Mouse (Mus musculus) lung, embryonic 14.5 days (tissue): Measurements from ENCODE around the gene Sec16a. TPM values are rescaled to one million over a fixed set of nuclear protein-coding genes. Genes with fewer than 3 reads are reported as not detected.

Experiments
- ATAC-seq: fragments of 200-750 bp; cut with Nextera tagmentation; 2 replicates; pipeline ENCODE4 v1.8.0; 2017; ENCODE audit warnings: mild to moderate bottlenecking, moderate TSS enrichment, moderate library complexity; ENCODE audit not compliant: insufficient read depth
- DNase-seq: peaks from one replicate; pipeline ENCODE4 v3.0.0-alpha.2; 2015
- H3K27ac ChIP-seq: fragments of 300-500 bp; sonication (generic); 2 replicates; pipeline ENCODE4 v1.5.1; 2014; ENCODE audit warnings: low read depth, mild to moderate bottlenecking, moderate library complexity
- H3K27me3 ChIP-seq: fragments of 300-500 bp; sonication (generic); 2 replicates; pipeline ENCODE4 v1.6.1; 2014; ENCODE audit warnings: low read length, control low read depth; ENCODE audit not compliant: insufficient read depth
- H3K36me3 ChIP-seq: fragments of 300-500 bp; sonication (generic); 2 replicates; pipeline ENCODE4 v1.6.1; 2014; ENCODE audit warnings: control low read depth; ENCODE audit not compliant: insufficient read depth
- H3K4me1 ChIP-seq: fragments of 300-500 bp; sonication (generic); 2 replicates; pipeline ENCODE4 v1.6.1; 2014; ENCODE audit warnings: antibody characterized with exemption, control low read depth; ENCODE audit not compliant: insufficient read depth
- H3K4me2 ChIP-seq: fragments of 300-500 bp; sonication (generic); 2 replicates; pipeline ENCODE4 v1.6.1; 2014; ENCODE audit warnings: mild to moderate bottlenecking
- H3K4me3 ChIP-seq: fragments of 300-500 bp; sonication (generic); 2 replicates; pipeline ENCODE4 v1.5.1; 2014; ENCODE audit warnings: low read depth, low read length
- H3K9ac ChIP-seq: fragments of 300-500 bp; sonication (generic); 2 replicates; pipeline ENCODE4 v1.6.1; 2014
- H3K9me3 ChIP-seq: fragments of 300-500 bp; sonication (generic); 2 replicates; pipeline ENCODE4 v1.6.1; 2016; ENCODE audit warnings: low read depth, low read length, control low read depth
- CTCF ChIP-seq: IDR thresholded peaks from 2 replicates; pipeline ENCODE4 v1.5.1; 2016; ENCODE audit warnings: antibody characterized with exemption, low read depth
- WGBS: fragments of 180-500 bp; shearing (Covaris S2); extraction: QIAGEN DNeasy Blood & Tissue Kit; methylation state at CpG from one replicate; pipeline ENCODE4 v1.1.7; 2014; 5-methylcytosine and 5-hydroxymethylcytosine counted together
- polyA plus RNA-seq: library from polyadenylated mRNA; unstranded; fragments of >200 nt; fragmentation: Nextera tagmentation; extraction: Ambion mirVana; gene quantifications from 2 replicates; pipeline ENCODE4 v1.2.1, GENCODE M21; 2014

Gene Sec16a
- polyA plus RNA-seq, 1 experiment from 2014 or later = 36.0 TPM

- no peak overlapping the region for H3K4me2 ChIP-seq
- H3K27me3 ChIP-seq = no peaks in the 10 kb centered on the region
- WGBS = 89% methylated on average over 11 of the region's 11 CpGs
- H3K4me1 ChIP-seq = no peaks in the 10 kb centered on the region
- H3K9ac ChIP-seq = no peak overlapping the region
- DNase-seq (no peak), ATAC-seq (no peak)
- no peak overlapping the region for H3K4me3 ChIP-seq
- no peak for TF ChIP-seq CTCF
- H3K27ac ChIP-seq = no peak overlapping the region
- H3K9me3 ChIP-seq = no peaks in the 10 kb centered on the region
- H3K36me3 ChIP-seq = peaks cover 99% of the 10 kb centered on the region
Observed at GRCm38 (mm10) chr2:26472312-26473090, 27.5 kb upstream of the Sec16a start.

- H3K4me1 ChIP-seq = no peaks in the 10 kb centered on the region
- H3K27ac ChIP-seq = no peak overlapping the region
- H3K9me3 ChIP-seq = no peaks in the 10 kb centered on the region
- H3K9ac ChIP-seq = no peak overlapping the region
- TF ChIP-seq CTCF = no peak
- ATAC-seq (no peak), DNase-seq (no peak)
- H3K36me3 ChIP-seq = peaks cover 99% of the 10 kb centered on the region
- WGBS = 89% methylated on average over 6 of the region's 6 CpGs
- H3K4me3 ChIP-seq = no peak overlapping the region
- no peak overlapping the region for H3K4me2 ChIP-seq
- no peaks in the 10 kb centered on the region for H3K27me3 ChIP-seq
Observed at GRCm38 (mm10) chr2:26471652-26472285, 26.8 kb upstream of the Sec16a start.

- WGBS = 89% methylated on average over 17 of the region's 17 CpGs
- no peak for TF ChIP-seq CTCF
- DNase-seq = no peak
- H3K4me3 ChIP-seq = no peak overlapping the region
- H3K27ac ChIP-seq = no peak overlapping the region
- H3K27me3 ChIP-seq = no peaks in the 10 kb centered on the region
- peaks cover 99% of the 10 kb centered on the region for H3K36me3 ChIP-seq
- H3K9me3 ChIP-seq = no peaks in the 10 kb centered on the region
- no peak overlapping the region for H3K4me2 ChIP-seq
- H3K4me1 ChIP-seq = no peaks in the 10 kb centered on the region
- H3K9ac ChIP-seq = no peak overlapping the region
- no peak for ATAC-seq
Observed at GRCm38 (mm10) chr2:26470967-26471366, 26.0 kb upstream of the Sec16a start.

GRCm38 (mm10) chr2:26468376-26468775 lies 23.4 kb upstream of the Sec16a start:
- TF ChIP-seq CTCF = no peak
- Histone ChIP-seq H3K36me3 (peaks cover 100% of the 10 kb centered on the region), H3K4me3 (no peak overlapping the region), H3K27me3 (no peaks in the 10 kb centered on the region), H3K9me3 (no peaks in the 10 kb centered on the region), H3K4me2 (no peak overlapping the region), H3K9ac (no peak overlapping the region), H3K27ac (no peak overlapping the region), H3K4me1 (no peaks in the 10 kb centered on the region)
- DNase-seq = no peak
- WGBS = 91% methylated on average over 15 of the region's 15 CpGs
- no peak for ATAC-seq

DNA sequence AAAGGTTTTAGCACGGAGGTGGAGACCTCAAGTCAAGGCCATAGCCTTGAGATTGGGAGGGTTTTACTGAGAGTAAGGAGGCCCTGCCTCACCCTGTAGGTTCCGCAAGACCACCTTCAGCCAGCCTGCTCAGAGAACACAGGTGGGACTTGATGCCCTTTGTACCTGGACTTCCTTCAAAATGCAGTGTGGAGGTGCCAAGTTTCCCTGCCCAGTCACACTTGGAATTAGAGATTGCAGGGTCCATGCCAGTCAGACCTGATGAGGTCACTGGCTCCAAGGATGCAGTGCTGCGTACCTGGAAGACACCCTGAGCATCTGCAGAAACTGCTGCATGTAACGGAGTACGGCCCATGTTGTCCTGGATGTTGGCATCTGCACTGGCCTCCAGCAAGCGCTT lies 18.4 kb upstream of the Sec16a start:
- Histone ChIP-seq H3K27ac (no peak overlapping the region), H3K9ac (no peak overlapping the region), H3K4me1 (peaks cover 12% of the 10 kb centered on the region), H3K27me3 (no peaks in the 10 kb centered on the region), H3K4me2 (no peak overlapping the region), H3K36me3 (peaks cover 98% of the 10 kb centered on the region), H3K4me3 (no peak overlapping the region), H3K9me3 (no peaks in the 10 kb centered on the region)
- DNase-seq (no peak), ATAC-seq (no peak)
- no peak for TF ChIP-seq CTCF
- WGBS = 92% methylated on average over 6 of the region's 6 CpGs

- no peak overlapping the region for H3K4me2 ChIP-seq
- no peak overlapping the region for H3K4me3 ChIP-seq
- ATAC-seq (no peak), DNase-seq (no peak)
- H3K36me3 ChIP-seq = peaks cover 95% of the 10 kb centered on the region
- no peaks in the 10 kb centered on the region for H3K27me3 ChIP-seq
- H3K4me1 ChIP-seq = peaks cover 13% of the 10 kb centered on the region
- 74% methylated on average over 3 of the region's 3 CpGs for WGBS
- TF ChIP-seq CTCF = no peak
- H3K9ac ChIP-seq = no peak overlapping the region
- H3K9me3 ChIP-seq = no peaks in the 10 kb centered on the region
- H3K27ac ChIP-seq = no peak overlapping the region
Observed at GRCm38 (mm10) chr2:26462980-26463379, 18.0 kb upstream of the Sec16a start.

- Histone ChIP-seq H3K27ac (no peak overlapping the region), H3K9ac (no peak overlapping the region), H3K4me3 (no peak overlapping the region), H3K36me3 (peaks cover 87% of the 10 kb centered on the region), H3K27me3 (no peaks in the 10 kb centered on the region), H3K4me2 (no peak overlapping the region), H3K4me1 (peaks cover 13% of the 10 kb centered on the region), H3K9me3 (no peaks in the 10 kb centered on the region)
- WGBS = 80% methylated on average over 5 of the region's 5 CpGs
- DNase-seq (no peak), ATAC-seq (no peak)
- no peak for TF ChIP-seq CTCF
Observed at GRCm38 (mm10) chr2:26461667-26462066, 16.7 kb upstream of the Sec16a start.
